Mouse (Mus musculus) CD4-positive helper T cell, adult 2 months (primary cell): ENCODE measurements around the gene Tmem144.
"Not testable (repeated sequence)": the region's sequence is repeated elsewhere in the genome, so short reads cannot be mapped to it uniquely, and the experiment has no call there.

Experiments used
- DNase-seq: peaks from one replicate; pipeline ENCODE4 v3.0.0-alpha.2; 2012; ENCODE audit warnings: low read depth, missing footprints, low spot score

Tmem144 gene

GRCm38 (mm10) chr3:79809180-79809567 lies 43.4 kb downstream of the Tmem144 start:
- DNase-seq: peak; percentile 48

GRCm38 (mm10) chr3:79808530-79809179 lies 43.9 kb downstream of the Tmem144 start:
- no peak for DNase-seq

- DNase-seq: not testable (repeated sequence)
Observed at GRCm38 (mm10) chr3:79800761-79801160, 51.8 kb downstream of the Tmem144 start.

GRCm38 (mm10) chr3:79792307-79792706 lies 60.3 kb downstream of the Tmem144 start:
- DNase-seq: no peak

GRCm38 (mm10) chr3:79790324-79790723 lies 62.2 kb downstream of the Tmem144 start:
- no peak for DNase-seq

- DNase-seq: no peak
Observed at GRCm38 (mm10) chr3:79789554-79789953, 63.0 kb downstream of the Tmem144 start.

- no peak for DNase-seq
Observed at GRCm38 (mm10) chr3:79788959-79789358, 63.6 kb downstream of the Tmem144 start.

GRCm38 (mm10) chr3:79784362-79784736 lies 68.2 kb downstream of the Tmem144 start:
- DNase-seq: no peak

- no peak for DNase-seq
Observed at GRCm38 (mm10) chr3:79783630-79784361, 68.8 kb downstream of the Tmem144 start.

GRCm38 (mm10) chr3:79772701-79773100 lies 79.9 kb downstream of the Tmem144 start:
- no peak for DNase-seq
